Mouse (Mus musculus) urinary bladder, adult 2 months (tissue): Measurements from ENCODE around the gene Rhou. TPM values are rescaled to one million over a fixed set of nuclear protein-coding genes. Genes with fewer than 3 reads are reported as not detected.

Experiments
- DNase-seq: peaks from one replicate; pipeline ENCODE4 v3.0.0; 2022; ENCODE audit warnings: low spot score
- polyA plus RNA-seq: library from polyadenylated mRNA; depleted of rRNA; stranded (reverse); fragments of >200 nt; gene quantifications from 2 replicates; pipeline ENCODE4 v1.2.3, GENCODE M21; 2012

Rhou gene
- polyA plus RNA-seq, 1 experiment, result 21.4 TPM

- DNase-seq, result no peak
These were observed 2.2 kb upstream of the Rhou start for GRCm38 (mm10) chr8:123651390-123652098.

- DNase-seq, result no peak
These were observed 1.1 kb upstream of the Rhou start for GRCm38 (mm10) chr8:123652641-123653040.

- DNase-seq, result peak; percentile 62
These were observed 353 bp downstream of the Rhou start for GRCm38 (mm10) chr8:123653994-123654569.

GRCm38 (mm10) chr8:123654763-123655162 lies 1.0 kb downstream of the Rhou start:
- DNase-seq, result no peak

GRCm38 (mm10) chr8:123655351-123655779 lies 1.6 kb downstream of the Rhou start:
- no peak for DNase-seq

- DNase-seq, result no peak
These were observed 4.1 kb downstream of the Rhou start for GRCm38 (mm10) chr8:123657826-123658225.

- no peak for DNase-seq
These were observed 5.8 kb downstream of the Rhou start for GRCm38 (mm10) chr8:123659469-123660057.

GRCm38 (mm10) chr8:123661515-123661914 lies 7.8 kb downstream of the Rhou start:
- DNase-seq, result no peak

GRCm38 (mm10) chr8:123665580-123665979 lies 11.9 kb downstream of the Rhou start:
- no peak for DNase-seq

- no peak for DNase-seq
These were observed 13.1 kb downstream of the Rhou start for GRCm38 (mm10) chr8:123666832-123667231.

- no peak for DNase-seq
These were observed 15.0 kb downstream of the Rhou start for GRCm38 (mm10) chr8:123668681-123669080.

- DNase-seq, result no peak
These were observed 17.0 kb downstream of the Rhou start for GRCm38 (mm10) chr8:123670766-123671165.

- DNase-seq, result no peak
These were observed 17.7 kb downstream of the Rhou start for GRCm38 (mm10) chr8:123671454-123671853.

GRCm38 (mm10) chr8:123672648-123673047 lies 18.9 kb downstream of the Rhou start:
- DNase-seq, result no peak

GRCm38 (mm10) chr8:123675611-123676010 lies 21.9 kb downstream of the Rhou start:
- no peak for DNase-seq

GRCm38 (mm10) chr8:123678390-123678789 lies 24.7 kb downstream of the Rhou start:
- no peak for DNase-seq

- no peak for DNase-seq
These were observed 28.5 kb downstream of the Rhou start for GRCm38 (mm10) chr8:123682073-123682761.

GRCm38 (mm10) chr8:123683321-123683720 lies 29.6 kb downstream of the Rhou start:
- no peak for DNase-seq

- DNase-seq, result no peak
These were observed 31.1 kb downstream of the Rhou start for GRCm38 (mm10) chr8:123684806-123685205.

GRCm38 (mm10) chr8:123685477-123685876 lies 31.7 kb downstream of the Rhou start:
- no peak for DNase-seq

- no peak for DNase-seq
These were observed 34.1 kb downstream of the Rhou start for GRCm38 (mm10) chr8:123687826-123688225.

GRCm38 (mm10) chr8:123692165-123692962 lies 38.6 kb downstream of the Rhou start:
- DNase-seq, result no peak
